Mouse (Mus musculus) 3T3-L1 (cell line): ENCODE measurements around the gene F7.

Source experiments
- DNase-seq: peaks from one replicate; pipeline ENCODE4 v3.0.0-alpha.2; 2015; ENCODE audit warnings: low read depth, low spot score

The F7 gene

DNA sequence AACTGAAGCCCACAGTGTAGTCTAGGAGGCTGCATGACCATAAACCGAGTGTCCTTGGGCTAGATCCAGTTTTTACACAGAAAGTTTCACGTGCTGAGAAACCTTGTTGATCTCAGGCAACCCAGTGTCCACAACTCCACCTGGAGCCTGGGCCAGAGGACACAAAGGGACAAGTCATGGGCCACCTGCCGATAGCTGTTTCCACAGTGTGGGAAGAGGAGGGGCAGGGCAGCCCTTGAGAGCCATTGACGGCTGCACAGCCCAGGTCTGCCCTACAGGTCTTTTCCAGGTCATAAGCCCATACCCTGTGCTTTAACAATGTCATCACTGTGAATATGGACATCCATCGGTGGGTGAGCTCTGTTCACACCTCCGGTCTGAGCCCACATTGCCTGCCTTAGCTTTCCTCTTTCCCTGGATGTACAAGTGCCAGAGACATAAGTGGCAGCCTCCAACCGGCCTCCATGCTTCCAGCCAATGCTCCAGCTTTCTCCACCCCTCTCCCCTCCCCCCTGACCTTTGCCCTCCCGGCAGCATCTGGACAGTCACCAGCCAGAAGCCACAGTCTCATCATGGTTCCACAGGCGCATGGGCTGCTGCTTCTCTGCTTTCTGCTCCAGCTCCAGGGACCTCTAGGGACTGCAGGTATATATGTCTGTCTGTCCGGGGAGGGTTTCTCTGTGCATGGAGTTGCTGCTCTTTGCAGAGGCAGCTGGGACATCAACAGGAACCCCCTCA lies at the start of gene F7:
Gene F7, plus strand, starts transcription at position 548 of the 738 bp plus-strand sequence.
- DNase-seq, result no peak

- DNase-seq, result no peak
These were observed 49.5 kb upstream of the F7 start for GRCm38 (mm10) chr8:12976290-12976689.

GRCm38 (mm10) chr8:12976723-12977122 lies 49.1 kb upstream of the F7 start:
- no peak for DNase-seq

GRCm38 (mm10) chr8:12977325-12977724 lies 48.5 kb upstream of the F7 start:
- no peak for DNase-seq

- no peak for DNase-seq
These were observed 47.5 kb upstream of the F7 start for GRCm38 (mm10) chr8:12978308-12978707.

GRCm38 (mm10) chr8:12978726-12979125 lies 47.1 kb upstream of the F7 start:
- DNase-seq, result peak; percentile 98

- peak; percentile 86 for DNase-seq
These were observed 42.0 kb upstream of the F7 start for GRCm38 (mm10) chr8:12983681-12984467.

DNA sequence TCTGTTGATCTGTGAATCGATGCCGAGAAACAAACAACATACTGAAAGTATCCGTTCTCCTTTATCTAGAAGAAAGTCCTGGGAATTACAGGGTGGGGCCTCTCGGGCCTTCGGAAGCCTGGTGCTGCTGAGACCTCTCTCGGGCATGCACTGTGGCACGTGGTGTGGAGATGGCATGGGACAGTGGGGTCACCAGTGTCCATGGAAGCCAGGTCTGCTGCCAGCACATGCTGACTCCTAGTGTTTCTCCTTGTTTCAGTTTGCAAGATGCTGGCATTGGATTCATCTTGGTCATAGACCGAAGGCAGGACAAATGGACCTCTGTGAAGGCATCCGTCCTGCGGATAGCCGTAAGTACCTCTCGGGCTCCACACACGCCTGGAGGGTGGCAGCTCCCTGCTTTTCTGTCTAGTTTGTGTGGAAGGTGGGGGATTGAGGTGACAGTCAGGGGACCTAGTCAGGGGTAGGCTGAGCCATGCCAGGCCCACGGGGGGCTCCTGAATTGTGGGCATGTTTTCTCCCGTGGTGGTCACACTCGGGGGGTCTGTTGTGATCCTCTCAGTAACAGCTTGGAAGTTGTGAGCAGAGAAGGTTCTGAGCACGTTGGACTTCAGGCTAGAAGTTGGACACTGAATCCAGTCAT lies 41.1 kb upstream of the F7 start:
- no peak for DNase-seq

- DNase-seq, result no peak
These were observed 40.6 kb upstream of the F7 start for GRCm38 (mm10) chr8:12985259-12985658.

DNA sequence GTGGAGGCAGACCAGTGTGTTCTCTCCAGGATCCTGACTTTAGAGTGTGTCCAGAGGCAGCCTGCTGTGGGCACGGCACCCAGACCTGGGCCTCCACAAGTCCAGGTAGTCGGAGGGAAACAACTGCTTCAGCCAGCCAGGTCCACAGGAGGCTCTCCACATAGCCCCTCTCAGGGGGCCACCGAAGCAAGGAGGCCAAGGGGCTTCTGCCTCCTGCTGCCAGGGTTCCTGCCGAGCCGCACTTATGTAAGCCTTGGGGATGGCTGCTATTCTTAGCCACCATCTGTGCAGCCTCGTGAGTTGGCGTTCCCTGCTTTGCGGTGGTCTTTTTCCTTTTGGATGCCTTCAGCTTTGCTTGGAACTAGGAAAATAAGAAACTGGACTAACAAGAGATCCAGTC lies 38.3 kb upstream of the F7 start:
- no peak for DNase-seq

GRCm38 (mm10) chr8:12988722-12989430 lies 37.0 kb upstream of the F7 start:
- DNase-seq, result peak; percentile 62

- no peak for DNase-seq
These were observed 34.4 kb upstream of the F7 start for GRCm38 (mm10) chr8:12991411-12991810.

DNA sequence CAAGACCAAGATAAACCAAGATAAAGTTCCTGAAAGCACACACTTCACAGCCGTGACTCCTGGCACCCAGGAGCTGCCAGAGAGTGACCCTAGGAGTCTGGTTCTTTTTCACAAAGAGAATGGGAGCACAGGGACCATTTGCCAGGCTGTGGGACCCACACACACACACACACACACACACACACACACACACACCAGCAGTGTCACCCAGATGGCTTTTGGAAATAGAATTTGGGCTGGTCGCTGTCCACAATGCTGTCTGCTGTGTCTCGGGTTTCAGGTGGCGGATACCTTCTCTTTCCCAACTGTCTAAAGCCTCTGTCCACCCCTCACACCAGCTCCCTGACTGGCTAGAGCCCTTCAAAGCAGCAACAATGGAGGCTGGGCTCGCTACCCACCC lies 31.4 kb upstream of the F7 start:
- DNase-seq, result no peak

DNA sequence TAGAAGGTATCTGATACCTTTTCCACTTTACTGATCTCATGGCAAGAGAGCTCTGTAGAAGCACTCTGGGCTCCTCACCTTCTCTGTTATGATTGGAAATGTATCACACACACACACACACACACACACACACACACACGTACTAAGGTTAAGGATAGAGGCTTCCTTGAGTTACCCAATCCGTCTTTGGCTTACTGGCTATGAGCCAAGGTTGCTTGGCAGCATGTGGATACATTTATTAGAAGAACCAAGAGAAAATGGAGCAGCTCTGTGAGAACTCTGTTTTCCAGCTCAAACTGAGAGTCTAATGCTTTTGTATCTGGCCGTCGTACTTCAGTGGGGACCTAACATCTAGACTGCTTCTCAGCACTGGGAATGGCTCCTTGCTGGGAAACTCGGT lies 30.4 kb upstream of the F7 start:
- DNase-seq, result peak; percentile 77

DNA sequence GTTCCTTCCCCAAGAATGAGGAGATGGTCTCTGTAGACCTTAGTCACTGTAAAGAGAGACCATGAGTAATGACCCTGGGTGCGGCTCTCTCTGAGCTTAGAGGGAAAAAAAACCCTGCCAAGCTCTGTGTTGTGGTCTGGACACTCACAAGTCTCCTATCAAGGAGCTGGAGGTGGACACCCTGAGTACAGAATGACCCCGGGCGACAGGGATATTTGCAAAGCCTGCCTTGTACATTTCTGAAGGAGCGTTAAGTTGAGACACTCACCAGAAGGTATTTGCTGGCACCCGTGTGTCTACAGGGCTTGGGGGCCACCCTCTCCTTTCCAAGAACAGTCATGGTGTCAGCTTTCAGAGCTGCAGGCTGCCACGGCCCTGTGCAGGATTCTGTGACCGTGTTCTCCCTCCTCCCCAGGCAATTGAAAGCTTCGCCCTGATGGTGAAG lies 29.0 kb upstream of the F7 start:
- peak; percentile 98 for DNase-seq

GRCm38 (mm10) chr8:12998331-12998730 lies 27.5 kb upstream of the F7 start:
- no peak for DNase-seq

- no peak for DNase-seq
These were observed 26.0 kb upstream of the F7 start for GRCm38 (mm10) chr8:12999793-13000192.

DNA sequence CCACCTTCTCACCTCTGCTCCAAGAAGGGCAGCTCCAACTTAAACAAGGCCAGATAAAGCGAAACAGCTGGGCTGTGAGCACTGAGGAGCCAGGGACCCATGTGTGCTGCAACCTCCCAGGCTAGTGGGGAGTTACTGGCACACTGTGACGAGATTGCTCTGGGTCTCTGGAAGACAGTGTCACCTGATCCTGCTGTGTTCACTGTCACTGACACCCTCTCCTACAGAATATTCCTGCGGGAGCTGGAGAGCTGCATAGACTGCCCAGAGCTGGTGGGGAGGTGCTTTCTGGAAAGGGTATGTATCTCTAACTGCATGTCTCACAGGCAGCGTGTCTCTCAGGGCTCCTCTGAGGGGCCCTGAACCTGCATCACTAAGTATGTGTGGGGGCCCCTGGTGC lies 18.4 kb upstream of the F7 start:
- DNase-seq, result no peak

- DNase-seq, result no peak
These were observed 15.5 kb upstream of the F7 start for GRCm38 (mm10) chr8:13010313-13010712.

- no peak for DNase-seq
These were observed 6.3 kb upstream of the F7 start for GRCm38 (mm10) chr8:13019560-13019959.

GRCm38 (mm10) chr8:13021830-13022229 lies 4.0 kb upstream of the F7 start:
- DNase-seq, result no peak

DNA sequence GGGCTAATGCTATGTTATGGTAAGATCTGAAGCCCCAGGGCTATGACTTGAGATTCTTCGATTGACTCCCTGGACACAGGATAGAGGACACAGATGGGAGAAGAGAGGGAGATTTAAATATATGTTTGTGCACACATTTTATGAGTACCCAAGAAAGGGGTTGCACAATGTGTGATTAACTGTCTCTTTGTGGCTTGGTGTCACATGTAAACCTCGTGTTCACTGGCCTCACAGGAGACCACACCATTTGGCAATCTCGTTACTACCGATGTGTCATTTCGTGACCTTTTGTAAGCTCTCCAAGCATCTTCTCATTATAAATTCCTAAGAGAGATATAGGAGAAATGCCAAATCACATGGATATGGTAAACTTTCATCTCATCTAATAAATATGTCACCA lies 1.8 kb downstream of the F7 start:
- no peak for DNase-seq
